Mouse (Mus musculus) heart, embryonic 15.5 days (tissue): ENCODE measurements around the gene Cdk14. TPM values are rescaled to one million over a fixed set of nuclear protein-coding genes. Genes with fewer than 3 reads are reported as not detected.

Source experiments
- ATAC-seq: fragments of 200-750 bp; cut with Nextera tagmentation; replicated peaks from 2 replicates; pipeline ENCODE4 v1.8.0; 2017; ENCODE audit warnings: low read depth, moderate TSS enrichment; ENCODE audit not compliant: insufficient number of reproducible peaks, insufficient read depth, low FRiP score
- H3K27ac ChIP-seq: fragments of 300-500 bp; sonication (generic); 2 replicates; pipeline ENCODE4 v1.5.1; 2015; ENCODE audit warnings: mild to moderate bottlenecking, inconsistent platforms
- H3K27me3 ChIP-seq: fragments of 300-500 bp; sonication (generic); 2 replicates; pipeline ENCODE4 v1.6.1; 2015; ENCODE audit warnings: inconsistent platforms
- H3K36me3 ChIP-seq: fragments of 300-500 bp; sonication (generic); 2 replicates; pipeline ENCODE4 v1.6.1; 2015; ENCODE audit warnings: mild to moderate bottlenecking, inconsistent platforms
- H3K4me1 ChIP-seq: fragments of 300-500 bp; sonication (generic); replicated peaks from 2 replicates; pipeline ENCODE4 v1.6.1; 2015; ENCODE audit warnings: inconsistent platforms
- H3K4me2 ChIP-seq: fragments of 300-500 bp; sonication (generic); 2 replicates; pipeline ENCODE4 v1.6.1; 2015; ENCODE audit warnings: inconsistent platforms, mild to moderate bottlenecking, moderate library complexity
- H3K4me3 ChIP-seq: fragments of 300-500 bp; sonication (generic); 2 replicates; pipeline ENCODE4 v1.5.1; 2015; ENCODE audit warnings: mild to moderate bottlenecking, inconsistent platforms
- H3K9ac ChIP-seq: fragments of 300-500 bp; sonication (generic); 2 replicates; pipeline ENCODE4 v1.6.1; 2015; ENCODE audit warnings: mild to moderate bottlenecking, inconsistent platforms
- H3K9me3 ChIP-seq: fragments of 300-500 bp; sonication (generic); replicated peaks from 2 replicates; pipeline ENCODE4 v1.6.1; 2016; ENCODE audit warnings: inconsistent platforms
- WGBS: fragments of 180-500 bp; shearing (Covaris S2); methylation state at CpG from one replicate; pipeline ENCODE4 v1.1.7; 2015; ENCODE audit warnings: mixed read lengths; 5-methylcytosine and 5-hydroxymethylcytosine counted together
- polyA plus RNA-seq: library from polyadenylated mRNA; unstranded; fragments of >200 nt; fragmentation: Nextera tagmentation; extraction: Ambion mirVana; gene quantifications from 2 replicates; pipeline ENCODE4 v1.2.1, GENCODE M21; 2015

The Cdk14 gene
- polyA plus RNA-seq, 1 experiment from 2014 or later: 12.0 TPM

- 90% methylated on average over 4 of the region's 4 CpGs for WGBS
- H3K4me1 ChIP-seq: no peaks in the 10 kb centered on the region
- no peak overlapping the region for H3K27ac ChIP-seq
- no peaks in the 10 kb centered on the region for H3K36me3 ChIP-seq
- H3K9me3 ChIP-seq: no peaks in the 10 kb centered on the region
- no peak overlapping the region for H3K4me3 ChIP-seq
- no peak for ATAC-seq
- H3K27me3 ChIP-seq: no peaks in the 10 kb centered on the region
- no peak overlapping the region for H3K9ac ChIP-seq
- no peak overlapping the region for H3K4me2 ChIP-seq
These were observed 595.0 kb downstream of the Cdk14 start for GRCm38 (mm10) chr5:4825076-4825475.

DNA sequence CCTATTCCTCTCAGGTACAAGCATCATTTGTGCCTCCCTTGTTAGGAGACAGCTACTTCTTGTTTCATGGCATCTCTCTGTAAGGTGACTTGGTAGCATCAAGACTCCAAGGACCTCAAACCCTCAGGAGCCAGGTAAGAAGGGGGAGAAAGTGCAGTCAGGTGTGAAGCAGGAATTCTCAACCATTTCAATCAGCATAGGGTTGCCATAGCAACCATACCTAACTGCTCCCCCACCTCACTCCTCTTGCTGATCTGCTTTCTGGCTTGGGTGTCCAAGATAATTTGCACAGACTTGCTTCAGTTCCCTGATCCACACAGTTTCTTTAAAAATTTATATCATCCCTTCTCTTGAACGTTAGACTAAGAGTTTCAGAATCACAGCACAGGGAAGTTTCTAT lies 595.9 kb downstream of the Cdk14 start:
- no peaks in the 10 kb centered on the region for H3K9me3 ChIP-seq
- no peak for ATAC-seq
- no peaks in the 10 kb centered on the region for H3K4me1 ChIP-seq
- 72% methylated on average over 1 of the region's 1 CpGs for WGBS
- H3K4me3 ChIP-seq: no peak overlapping the region
- H3K4me2 ChIP-seq: no peak overlapping the region
- no peak overlapping the region for H3K27ac ChIP-seq
- H3K9ac ChIP-seq: no peak overlapping the region
- no peaks in the 10 kb centered on the region for H3K36me3 ChIP-seq
- H3K27me3 ChIP-seq: no peaks in the 10 kb centered on the region

GRCm38 (mm10) chr5:4822041-4822440 lies 598.1 kb downstream of the Cdk14 start:
- no peak overlapping the region for H3K4me2 ChIP-seq
- H3K9ac ChIP-seq: no peak overlapping the region
- H3K36me3 ChIP-seq: no peaks in the 10 kb centered on the region
- no peak overlapping the region for H3K4me3 ChIP-seq
- no peaks in the 10 kb centered on the region for H3K4me1 ChIP-seq
- no peak overlapping the region for H3K27ac ChIP-seq
- ATAC-seq: no peak
- 49% methylated on average over 2 of the region's 2 CpGs for WGBS
- H3K27me3 ChIP-seq: no peaks in the 10 kb centered on the region
- H3K9me3 ChIP-seq: no peaks in the 10 kb centered on the region

GRCm38 (mm10) chr5:4821368-4821771 lies 598.7 kb downstream of the Cdk14 start:
- Histone ChIP-seq H3K27ac (no peak overlapping the region), H3K4me2 (no peak overlapping the region), H3K9me3 (no peaks in the 10 kb centered on the region), H3K36me3 (no peaks in the 10 kb centered on the region), H3K4me3 (no peak overlapping the region), H3K4me1 (no peaks in the 10 kb centered on the region), H3K9ac (no peak overlapping the region), H3K27me3 (no peaks in the 10 kb centered on the region)
- ATAC-seq: no peak
- WGBS: 58% methylated on average over 8 of the region's 8 CpGs

GRCm38 (mm10) chr5:4816981-4817380 lies 603.1 kb downstream of the Cdk14 start:
- WGBS: 71% methylated on average over 5 of the region's 5 CpGs
- Histone ChIP-seq H3K27ac (no peak overlapping the region), H3K9me3 (no peaks in the 10 kb centered on the region), H3K36me3 (no peaks in the 10 kb centered on the region), H3K27me3 (no peaks in the 10 kb centered on the region), H3K4me1 (no peaks in the 10 kb centered on the region), H3K4me3 (no peak overlapping the region), H3K9ac (no peak overlapping the region), H3K4me2 (no peak overlapping the region)
- no peak for ATAC-seq

- 90% methylated on average over 7 of the region's 7 CpGs for WGBS
- H3K36me3 ChIP-seq: no peaks in the 10 kb centered on the region
These were observed 605.5 kb downstream of the Cdk14 start for GRCm38 (mm10) chr5:4814465-4815204.

DNA sequence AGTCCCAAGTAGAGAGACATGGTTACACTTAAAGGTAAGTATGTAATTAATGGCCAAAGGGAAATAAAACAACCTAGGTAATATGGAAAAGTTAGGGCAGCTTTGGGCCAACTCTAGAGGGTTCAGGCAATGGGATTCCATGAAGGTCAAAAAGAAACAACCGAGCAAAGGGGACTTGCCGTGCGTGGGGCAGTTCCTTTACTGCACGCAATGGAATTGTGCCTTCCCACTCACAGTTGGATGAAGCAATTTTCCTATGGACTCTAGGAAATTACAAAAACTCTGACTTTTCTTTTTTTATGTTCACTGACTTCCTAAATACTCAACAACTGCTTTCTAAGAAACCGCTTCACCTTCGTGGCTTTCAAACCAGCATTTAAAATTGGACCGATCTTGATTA lies 606.8 kb downstream of the Cdk14 start:
- Histone ChIP-seq H3K4me3 (no peak overlapping the region), H3K9me3 (no peaks in the 10 kb centered on the region), H3K36me3 (no peaks in the 10 kb centered on the region), H3K4me2 (no peak overlapping the region), H3K27me3 (no peaks in the 10 kb centered on the region), H3K27ac (no peak overlapping the region), H3K9ac (no peak overlapping the region), H3K4me1 (no peaks in the 10 kb centered on the region)
- ATAC-seq: no peak
- 94% methylated on average over 7 of the region's 7 CpGs for WGBS

More at GRCm38 (mm10) chr5:4814465-4815204, 605.5 kb downstream of the Cdk14 start:
- no peak for ATAC-seq
- Histone ChIP-seq H3K9ac (no peak overlapping the region), H3K27ac (no peak overlapping the region), H3K4me2 (no peak overlapping the region), H3K4me3 (no peak overlapping the region), H3K27me3 (no peaks in the 10 kb centered on the region), H3K4me1 (no peaks in the 10 kb centered on the region), H3K9me3 (no peaks in the 10 kb centered on the region)

- no peak for ATAC-seq
- H3K4me2 ChIP-seq: no peak overlapping the region
- 80% methylated on average over 13 of the region's 13 CpGs for WGBS
These were observed 607.9 kb downstream of the Cdk14 start for GRCm38 (mm10) chr5:4812036-4812729.

DNA sequence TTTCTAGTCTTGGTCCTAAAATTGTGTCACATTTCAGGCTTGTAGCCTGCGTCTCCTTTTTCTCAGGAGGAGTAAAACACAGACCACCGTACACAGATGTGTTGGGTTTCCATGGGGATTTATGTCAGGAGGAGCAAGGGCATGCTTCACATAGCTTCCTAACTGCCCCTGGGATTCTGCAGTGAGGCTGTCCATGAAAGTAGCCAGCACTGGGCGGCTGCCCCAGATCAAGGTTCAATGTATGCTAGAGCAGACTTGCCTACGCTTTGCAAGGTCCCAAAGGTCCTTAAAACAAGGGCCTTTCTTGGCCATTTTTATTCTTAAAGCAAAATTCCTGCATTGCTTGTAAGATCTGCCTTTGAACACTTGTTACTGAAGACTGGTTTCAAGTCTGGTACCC lies 614.9 kb downstream of the Cdk14 start:
- no peak for ATAC-seq
- WGBS: 63% methylated on average over 4 of the region's 4 CpGs
- Histone ChIP-seq H3K27ac (no peak overlapping the region), H3K4me1 (no peaks in the 10 kb centered on the region), H3K9ac (no peak overlapping the region), H3K27me3 (no peaks in the 10 kb centered on the region), H3K4me3 (no peak overlapping the region), H3K4me2 (no peak overlapping the region), H3K36me3 (peaks cover 3% of the 10 kb centered on the region; the same call in 1 of the 2 replicates), H3K9me3 (no peaks in the 10 kb centered on the region)

More at GRCm38 (mm10) chr5:4812036-4812729, 607.9 kb downstream of the Cdk14 start:
- H3K36me3 ChIP-seq: no peaks in the 10 kb centered on the region
- no peaks in the 10 kb centered on the region for H3K4me1 ChIP-seq
- no peaks in the 10 kb centered on the region for H3K27me3 ChIP-seq
- no peak overlapping the region for H3K27ac ChIP-seq
- no peak overlapping the region for H3K9ac ChIP-seq
- no peaks in the 10 kb centered on the region for H3K9me3 ChIP-seq
- no peak overlapping the region for H3K4me3 ChIP-seq

GRCm38 (mm10) chr5:4803708-4804107 lies 616.4 kb downstream of the Cdk14 start:
- no peak overlapping the region for H3K4me2 ChIP-seq
- H3K9me3 ChIP-seq: no peaks in the 10 kb centered on the region
- H3K36me3 ChIP-seq: peaks cover 3% of the 10 kb centered on the region; the same call in 1 of the 2 replicates
- WGBS: 61% methylated on average over 5 of the region's 5 CpGs
- H3K4me1 ChIP-seq: no peaks in the 10 kb centered on the region
- no peak overlapping the region for H3K27ac ChIP-seq
- H3K4me3 ChIP-seq: no peak overlapping the region
- H3K27me3 ChIP-seq: no peaks in the 10 kb centered on the region
- no peak overlapping the region for H3K9ac ChIP-seq
- no peak for ATAC-seq

DNA sequence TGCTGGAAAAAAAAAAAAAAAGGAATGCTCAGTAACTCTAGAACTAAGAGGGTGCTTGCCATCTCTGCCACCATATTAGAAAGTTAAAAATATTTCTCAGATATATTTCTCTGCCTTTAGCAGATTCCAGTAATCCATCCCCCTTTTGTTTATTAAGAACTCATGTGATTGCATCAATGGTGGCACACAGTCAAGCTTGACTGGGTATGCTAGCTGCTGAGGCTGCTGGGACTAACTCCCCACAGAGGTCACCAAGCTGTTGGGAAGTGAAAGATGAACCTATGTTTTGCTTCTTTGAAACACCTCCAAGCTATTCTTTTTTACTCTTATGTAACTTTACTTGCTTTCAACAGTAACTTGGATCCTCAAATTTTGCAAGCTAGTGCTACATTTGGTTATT lies 618.1 kb downstream of the Cdk14 start:
- no peak overlapping the region for H3K9ac ChIP-seq

More for the DNA sequence above, 618.1 kb downstream of the Cdk14 start:
- Histone ChIP-seq H3K27ac (no peak overlapping the region), H3K9me3 (no peaks in the 10 kb centered on the region), H3K36me3 (peaks cover 3% of the 10 kb centered on the region; the same call in 1 of the 2 replicates), H3K4me2 (no peak overlapping the region), H3K4me1 (no peaks in the 10 kb centered on the region), H3K4me3 (no peak overlapping the region), H3K27me3 (no peaks in the 10 kb centered on the region)
- ATAC-seq: no peak
